Mouse (Mus musculus): ENCODE measurements around the gene Msi2.

GRCm38 (mm10) chr11:88758402-88758801 lies 40.1 kb upstream of the Msi2 start:
- no peak for TF ChIP-seq CTCF (IDR thresholded peaks at IDR 0.05; ENCODE audit: insufficient read depth, low read depth, low read length)
- no peak for TF ChIP-seq POLR2A (IDR thresholded peaks at IDR 0.05; ENCODE audit: insufficient read depth, low read depth, low read length)

All from olfactory bulb, adult 2 months (tissue).